Comparison of ENCODE assay signal across 16 mouse cellular contexts in the genomic region with DNA sequence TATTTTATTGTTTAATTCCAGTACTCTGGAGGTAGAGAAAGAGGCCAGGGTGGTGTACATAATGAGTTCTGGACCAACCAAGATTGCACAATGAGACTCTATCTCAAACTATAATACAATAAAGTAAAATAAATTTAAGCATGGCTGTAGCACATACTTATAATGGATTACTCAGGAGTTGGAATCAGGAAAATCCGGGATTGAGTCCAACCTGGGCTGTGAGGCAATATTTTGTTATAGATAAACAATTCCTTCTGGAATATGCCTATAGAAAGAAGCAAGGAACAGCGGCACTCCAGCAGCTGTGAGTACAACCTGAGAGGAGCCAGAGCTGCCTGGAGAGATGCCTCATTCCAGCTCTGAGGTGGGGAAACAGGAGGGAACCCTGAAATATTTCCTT.
"Had no signal": no experiment of that assay in that cellular context is flagged by ENCODE, and none has a peak within 500 bp of the region (broad histone marks: within the 10 kb centered on the region; RNA-seq: fewer than 3 reads in every experiment).

No protein-coding gene starts in this region.

- ATAC-seq: intestine, postnatal 0 days; liver, postnatal 0 days had no signal

- H3K4me3 ChIP-seq: limb, embryonic 10.5 days; limb, embryonic 13.5 days; lung, embryonic 15.5 days; stomach, embryonic 15.5 days had no signal

- DNase-seq: kidney, adult 2 months; kidney, postnatal 10 days; kidney, postnatal 36 days; liver, postnatal 0 days; midbrain, embryonic 14.5 days; spleen, adult 18-20 months; thymus, adult 18-20 months; thymus, postnatal 36 days had no signal

- H3K27ac ChIP-seq: limb, embryonic 10.5 days; limb, embryonic 13.5 days; liver, embryonic 14.5 days; lung, embryonic 15.5 days; stomach, embryonic 15.5 days had no signal

- H3K4me2 ChIP-seq: limb, embryonic 13.5 days; liver, embryonic 11.5 days; lung, embryonic 15.5 days; midbrain, embryonic 11.5 days; stomach, embryonic 15.5 days had no signal

- H3K9me3 ChIP-seq: limb, embryonic 10.5 days; limb, embryonic 13.5 days; lung, embryonic 15.5 days; stomach, embryonic 15.5 days had no signal

- H3K36me3 ChIP-seq: limb, embryonic 10.5 days; limb, embryonic 13.5 days; lung, embryonic 15.5 days; stomach, embryonic 15.5 days had no signal

- H3K9ac ChIP-seq: limb, embryonic 13.5 days; liver, embryonic 14.5 days; liver, postnatal 0 days; lung, embryonic 15.5 days; stomach, embryonic 15.5 days had no signal

- H3K27me3 ChIP-seq: limb, embryonic 13.5 days; lung, embryonic 15.5 days; stomach, embryonic 15.5 days had no signal
